Mouse (Mus musculus) cerebellum, adult (tissue): ENCODE measurements around the gene Zfp385a.

Experiments
- ATAC-seq: cut with Nextera tagmentation; 2 replicates; pipeline ENCODE4 v1.9.2; 2017; ENCODE audit warnings: mild to moderate bottlenecking, moderate library complexity, mixed read lengths; ENCODE audit not compliant: insufficient number of reproducible peaks, low FRiP score, low TSS enrichment

Zfp385a gene

DNA sequence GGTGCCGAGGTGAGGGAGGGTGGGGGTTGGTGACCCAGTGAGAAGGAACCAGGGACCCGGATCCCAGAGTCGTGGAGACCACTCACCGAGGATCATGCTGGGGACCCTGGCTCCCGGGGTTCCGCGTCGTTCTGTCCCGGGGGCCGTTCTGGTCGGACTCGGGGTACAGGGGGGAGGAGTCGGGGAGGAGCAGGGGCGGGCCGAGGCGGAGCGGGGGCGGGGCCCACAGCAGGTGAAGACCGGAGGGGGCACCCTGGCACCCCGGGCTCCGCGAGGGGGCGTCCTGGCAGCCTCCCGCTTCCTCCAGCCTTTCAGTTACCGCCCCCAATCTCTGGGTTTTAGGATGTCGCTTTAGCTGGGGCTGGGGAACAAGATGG is at the start of gene Zfp385a:
Gene Zfp385a, minus strand, starts transcription at position 133 of the 377 bp plus-strand sequence.
- no peak for ATAC-seq

DNA sequence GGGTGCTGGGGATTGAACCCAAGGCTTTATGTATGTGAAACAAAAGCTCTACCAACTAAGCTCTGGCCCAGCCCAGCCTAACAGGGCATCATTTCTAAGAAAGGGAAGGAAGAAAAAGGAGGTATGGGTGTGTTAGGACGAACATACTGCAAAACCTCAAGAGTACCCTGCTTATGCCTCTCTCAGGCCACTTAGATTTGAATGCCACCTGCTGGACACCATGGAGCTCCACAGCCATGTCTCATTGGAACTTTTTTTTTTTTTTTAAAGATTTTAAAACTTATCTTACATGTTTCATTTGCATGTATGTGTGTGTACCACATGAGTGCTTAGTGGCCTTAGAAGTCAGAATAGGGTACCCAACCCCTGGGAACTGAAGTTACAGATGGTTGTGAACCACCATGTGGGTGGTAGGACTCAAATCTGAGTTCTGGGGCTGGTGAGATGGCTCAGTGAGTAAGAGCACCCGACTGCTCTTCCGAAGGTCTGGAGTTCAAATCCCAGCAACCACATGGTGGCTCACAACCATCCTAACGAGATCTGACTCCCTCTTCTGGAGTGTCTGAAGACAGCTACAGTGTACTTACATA is 48.8 kb upstream of the Zfp385a start:
- ATAC-seq, result no peak

DNA sequence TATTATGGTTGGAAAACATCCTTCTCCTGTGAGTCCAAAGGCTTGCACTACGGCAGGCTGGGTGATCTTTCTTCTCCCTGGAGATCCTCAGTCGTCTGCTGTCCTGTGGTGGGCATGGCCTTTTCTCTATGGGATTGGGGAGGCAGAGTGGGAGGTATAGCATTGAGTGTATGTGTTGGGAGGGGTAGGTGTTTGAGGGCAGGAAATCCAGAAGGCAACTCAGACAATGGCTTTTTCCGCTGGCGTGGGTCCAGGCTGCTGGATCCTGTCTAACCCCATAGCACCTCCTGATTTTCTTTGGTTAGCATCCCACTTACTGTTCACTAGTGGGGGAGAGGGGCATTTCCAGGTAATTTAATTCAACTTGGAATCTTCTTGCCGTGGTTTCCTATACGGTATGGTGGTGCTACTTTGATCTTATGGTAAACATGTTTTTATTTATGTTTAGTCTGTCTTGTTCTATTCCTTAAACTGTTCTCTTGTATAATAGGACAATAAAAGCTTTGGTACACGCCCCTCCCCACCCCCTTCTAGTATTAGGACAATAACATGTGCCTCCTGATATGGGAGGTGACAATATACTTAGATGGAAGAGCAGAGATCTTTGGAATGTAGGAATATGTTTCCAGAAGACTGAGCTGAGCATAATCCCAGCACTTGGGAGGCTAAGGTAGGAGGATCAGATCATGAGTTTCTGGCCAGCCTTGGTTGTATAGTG is 44.0 kb upstream of the Zfp385a start:
- ATAC-seq, result no peak

DNA sequence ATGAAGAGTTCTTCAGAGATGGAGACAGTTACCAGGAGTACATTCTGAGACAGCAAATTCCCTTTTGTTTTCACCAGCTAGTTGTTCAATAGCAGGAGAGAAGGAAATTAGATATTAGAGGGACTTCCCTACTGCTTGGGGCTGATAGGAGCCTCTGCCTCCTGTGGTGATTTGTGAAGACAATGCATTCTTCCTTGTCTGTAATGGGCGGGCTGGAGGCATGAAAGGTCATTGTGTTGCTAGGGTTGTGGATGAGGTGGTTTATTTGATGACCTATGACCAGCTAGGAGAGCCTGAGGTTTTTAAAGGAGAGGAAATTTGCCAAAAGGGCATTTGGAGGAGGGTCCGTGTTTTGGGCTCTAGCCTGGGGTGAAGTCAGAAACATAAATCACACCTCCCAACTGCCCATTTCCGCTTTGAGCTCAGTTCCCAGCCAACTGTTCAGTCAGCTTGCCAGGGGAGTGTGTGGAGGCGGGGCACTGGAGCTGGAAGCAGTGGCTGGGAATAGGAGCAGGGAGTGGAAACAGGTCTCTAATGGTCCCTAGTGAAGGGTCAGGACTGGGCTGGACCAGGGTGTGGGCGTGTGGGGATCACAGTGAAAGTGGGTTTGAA is 43.0 kb upstream of the Zfp385a start:
- no peak for ATAC-seq

DNA sequence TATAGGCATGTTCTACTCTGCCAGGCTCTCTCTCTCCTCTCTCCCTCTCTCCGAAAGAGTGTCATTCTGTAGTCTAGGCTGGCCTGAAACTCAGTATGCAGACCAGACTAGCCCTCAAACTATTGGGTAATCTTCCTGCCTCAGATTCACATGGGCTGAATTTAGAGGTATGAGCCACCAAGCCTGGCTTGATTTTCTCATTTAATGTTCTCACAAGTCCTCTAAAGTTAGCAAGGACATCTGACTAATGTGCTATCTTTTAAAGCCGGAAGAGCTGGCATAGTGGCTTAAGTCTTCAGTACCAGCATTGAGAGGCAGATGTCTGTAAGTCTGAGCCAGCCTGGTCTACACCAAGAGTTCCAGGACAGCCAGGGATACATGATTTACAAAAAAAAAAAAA is 42.2 kb upstream of the Zfp385a start:
- no peak for ATAC-seq

DNA sequence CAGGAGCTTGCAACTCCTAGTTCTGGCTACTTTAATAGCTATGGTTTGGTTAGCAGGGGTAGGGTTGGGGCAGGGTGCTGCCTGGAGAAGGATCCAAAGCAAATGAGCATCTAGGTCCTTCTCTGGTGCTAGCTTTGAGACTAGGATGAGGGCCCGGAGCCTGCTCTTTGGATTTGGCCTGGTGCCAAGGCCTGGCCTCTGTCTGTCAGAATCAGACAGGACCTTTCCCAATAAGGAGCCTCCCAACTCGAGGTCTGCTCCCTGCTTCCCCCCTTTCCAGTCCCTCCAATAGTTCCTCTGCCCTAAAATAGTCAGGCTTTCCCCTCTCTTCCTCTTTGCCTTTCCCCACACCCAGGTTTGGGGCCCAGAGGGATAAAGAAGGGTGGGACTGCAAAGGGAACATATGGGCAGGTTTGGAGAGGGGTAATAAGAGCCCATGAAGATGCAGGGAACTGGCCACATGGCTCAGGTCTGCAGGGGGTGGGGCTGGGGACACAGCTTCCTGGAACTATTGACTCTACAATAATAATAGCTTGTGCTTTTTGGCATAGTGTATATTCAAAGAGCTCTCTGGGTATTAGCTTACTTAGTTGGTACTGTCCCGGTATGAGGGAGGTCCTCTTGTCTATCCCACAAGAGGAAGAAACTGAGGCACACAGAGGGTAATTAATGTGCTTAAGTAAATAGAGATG is 38.9 kb upstream of the Zfp385a start:
- no peak for ATAC-seq

DNA sequence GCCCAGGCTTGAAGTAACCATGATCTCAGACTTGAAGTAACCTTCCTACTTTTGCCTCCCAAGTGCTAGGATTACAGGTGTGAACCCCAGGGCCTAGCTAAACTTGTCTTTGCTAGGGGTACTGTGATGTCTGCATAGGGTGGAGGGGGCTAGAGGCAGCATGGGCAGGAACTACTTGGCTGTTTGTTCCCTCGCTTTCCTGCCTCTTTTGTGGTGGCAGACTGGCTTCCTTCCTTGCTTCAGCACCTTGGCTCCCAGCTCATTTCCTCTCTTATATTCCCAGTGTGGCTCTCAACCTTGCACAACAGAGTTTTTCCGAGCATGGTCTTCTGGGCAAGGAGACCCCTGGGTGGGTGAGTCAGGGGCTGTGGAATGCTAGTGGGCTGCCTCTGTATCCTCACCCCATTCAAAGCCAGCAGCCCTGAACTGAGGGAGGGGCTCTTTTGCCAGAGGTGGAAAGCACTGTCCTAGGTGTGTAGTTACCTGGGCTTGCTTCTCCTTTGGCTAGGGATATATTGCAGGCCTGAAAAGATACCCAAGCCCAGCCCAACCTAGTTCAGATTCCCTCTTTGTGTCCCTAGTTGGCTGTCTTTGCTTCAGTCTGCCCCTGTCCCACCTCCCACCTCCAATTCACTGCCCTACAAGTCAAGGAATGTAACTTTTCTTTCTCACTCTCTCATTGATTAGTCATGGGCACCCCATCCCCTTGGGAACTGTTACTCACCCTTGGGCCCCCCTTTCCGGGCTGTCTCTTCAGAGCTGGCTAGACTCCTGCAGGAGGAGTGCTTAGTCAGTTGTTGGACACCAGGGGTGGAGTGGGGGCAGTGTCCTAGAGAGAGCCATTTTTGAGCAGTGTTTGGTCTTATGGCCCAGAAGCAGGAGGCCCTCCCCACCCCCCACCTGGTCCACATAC is 38.1 kb upstream of the Zfp385a start:
- ATAC-seq, result no peak

DNA sequence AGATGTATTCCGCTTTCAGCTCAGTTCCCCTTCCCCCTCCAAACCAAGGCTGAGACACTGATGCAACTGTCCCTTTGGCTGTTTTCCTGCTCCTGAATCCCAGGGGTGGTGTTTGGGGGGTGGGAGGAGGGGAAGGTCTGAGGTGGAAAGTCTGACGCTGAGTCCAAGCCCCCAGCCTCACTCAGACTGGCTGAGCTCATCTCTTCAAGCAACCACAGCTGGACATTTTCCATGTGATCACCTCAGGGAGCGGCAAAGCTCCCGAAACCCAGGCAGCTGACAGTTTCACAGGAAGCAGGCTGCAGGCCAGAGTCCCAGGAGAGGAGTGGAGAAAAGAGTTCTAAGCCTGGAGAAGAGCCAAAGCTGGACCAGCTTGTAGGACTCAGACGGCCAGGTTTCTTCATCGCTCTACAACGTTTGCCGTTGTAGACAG is 37.0 kb upstream of the Zfp385a start:
- ATAC-seq, result no peak

DNA sequence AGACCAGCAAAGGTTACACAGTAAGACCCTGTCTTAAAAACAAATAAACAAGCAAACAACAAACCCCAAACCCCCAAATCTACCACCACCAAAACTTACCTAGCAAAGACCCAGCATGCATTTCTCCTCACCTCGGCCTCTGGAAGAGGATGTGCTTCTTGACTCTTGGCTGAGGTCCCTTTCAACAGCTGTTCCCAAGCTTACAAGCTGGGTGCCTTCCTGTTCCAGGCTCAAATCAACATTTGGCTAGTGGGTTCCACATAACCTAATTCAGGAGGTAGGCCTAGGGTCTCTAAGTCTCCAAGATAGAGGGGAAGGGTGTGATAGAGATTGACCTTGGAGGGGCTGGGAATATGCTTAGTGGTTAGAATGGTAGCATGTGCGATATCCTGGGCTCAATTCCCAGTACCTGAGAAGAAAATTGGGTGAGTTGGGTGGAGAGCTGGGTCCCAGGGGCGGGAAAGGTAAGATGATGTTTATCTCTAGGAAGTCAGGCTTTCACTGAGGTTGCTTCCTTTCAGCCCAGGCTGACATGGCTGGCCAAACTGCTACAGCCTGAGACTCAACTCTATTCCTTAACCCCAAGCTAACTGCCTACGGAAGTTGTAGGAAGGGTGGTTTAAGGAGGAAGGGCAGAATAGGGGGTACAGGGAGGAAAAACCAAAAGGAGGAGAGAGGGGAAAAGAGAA is 35.4 kb upstream of the Zfp385a start:
- no peak for ATAC-seq

DNA sequence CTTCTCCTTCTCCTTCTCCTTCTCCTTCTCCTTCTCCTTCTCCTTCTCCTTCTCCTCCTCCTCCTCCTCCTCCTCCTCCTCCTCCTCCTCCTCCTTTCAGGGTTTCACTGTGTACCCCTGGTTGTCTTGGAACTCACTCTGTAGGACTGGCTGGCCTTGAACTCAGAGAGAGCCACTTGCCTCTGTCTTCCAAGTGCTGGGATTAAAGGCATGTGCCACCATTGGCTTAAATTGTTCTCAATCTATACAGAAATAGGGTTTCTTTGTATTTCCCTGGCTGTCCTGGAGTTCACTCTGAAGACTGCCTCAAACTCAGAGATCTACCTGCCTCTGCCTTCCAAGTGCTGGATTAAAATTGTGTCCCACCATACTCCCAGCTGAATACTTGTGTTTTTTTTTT is 32.6 kb upstream of the Zfp385a start:
- no peak for ATAC-seq

DNA sequence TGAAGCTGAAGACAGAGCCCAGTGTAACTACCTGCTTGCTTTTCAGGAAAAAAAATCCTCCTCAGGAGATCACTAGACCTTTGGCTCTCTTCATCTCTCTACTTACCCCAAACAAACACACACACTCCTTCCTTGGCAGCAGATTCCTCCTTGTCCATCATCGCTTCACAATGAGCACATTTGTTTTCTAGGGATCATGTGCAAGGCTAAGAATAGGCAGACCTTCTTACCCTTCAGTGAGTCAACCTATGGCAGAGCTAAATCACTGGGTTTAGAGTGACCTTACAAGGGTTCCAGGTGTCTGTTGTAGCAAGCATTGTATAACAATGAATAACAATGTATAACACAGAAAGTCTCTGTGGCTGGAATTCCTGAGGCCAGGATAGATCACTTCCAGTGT is 31.8 kb upstream of the Zfp385a start:
- ATAC-seq, result no peak

DNA sequence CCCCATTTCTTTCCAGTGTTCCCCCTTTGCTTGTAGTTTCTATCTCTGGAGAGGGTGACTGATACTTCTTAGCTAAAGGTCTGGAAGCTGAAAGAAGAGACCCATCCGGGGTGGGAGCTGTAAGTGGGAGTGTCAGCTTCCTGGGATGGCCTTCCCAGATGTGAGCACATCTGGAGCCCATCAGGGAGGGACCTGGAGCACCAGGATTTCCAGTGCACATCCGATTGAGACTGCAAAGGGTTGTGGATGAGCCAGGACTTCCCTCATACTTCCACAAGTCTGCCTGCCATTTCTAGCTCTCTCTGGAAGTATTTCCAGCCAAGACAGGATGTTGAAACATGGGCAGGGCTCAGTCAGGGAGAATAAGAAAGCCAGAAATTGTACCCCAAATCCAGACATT is 31.3 kb upstream of the Zfp385a start:
- no peak for ATAC-seq

DNA sequence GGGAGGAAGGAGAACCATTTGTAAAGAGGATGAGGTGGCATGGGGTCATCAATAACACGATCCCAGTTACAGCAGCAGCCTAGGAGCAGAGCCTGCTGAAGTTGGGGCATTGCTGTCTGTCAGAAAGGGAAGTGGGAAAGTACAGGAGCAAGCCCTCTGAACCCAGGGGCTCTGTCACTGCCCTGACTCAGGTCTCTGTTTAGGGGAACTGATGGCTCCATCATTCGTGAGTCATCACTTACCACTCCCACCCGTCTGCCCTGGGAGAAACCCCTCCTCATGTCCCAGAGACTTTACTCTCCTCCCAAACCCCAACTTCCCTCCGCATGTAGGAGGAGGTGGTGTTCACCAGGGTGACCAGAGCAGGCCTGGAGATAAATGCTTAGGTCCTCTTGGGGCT is 30.6 kb upstream of the Zfp385a start:
- no peak for ATAC-seq

DNA sequence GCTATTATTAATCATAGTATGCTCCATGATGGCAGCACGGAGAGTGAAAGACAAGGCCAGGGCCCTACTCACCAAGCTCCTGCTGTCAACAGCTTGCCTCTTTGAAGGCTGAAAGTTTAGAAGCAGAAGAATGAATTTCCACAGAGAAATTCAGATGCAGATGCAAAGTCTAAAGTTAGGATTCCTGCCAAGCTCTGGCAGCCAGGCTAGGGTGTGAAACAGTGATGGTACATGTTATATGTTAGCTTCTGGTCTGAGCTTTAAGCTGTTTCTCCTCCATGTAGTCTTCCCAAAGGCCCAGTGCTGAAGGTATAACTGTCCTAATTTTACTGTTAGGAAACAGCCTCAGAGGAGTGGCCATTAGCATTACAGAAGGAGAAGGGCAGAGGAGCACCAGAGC is 29.2 kb upstream of the Zfp385a start:
- no peak for ATAC-seq

DNA sequence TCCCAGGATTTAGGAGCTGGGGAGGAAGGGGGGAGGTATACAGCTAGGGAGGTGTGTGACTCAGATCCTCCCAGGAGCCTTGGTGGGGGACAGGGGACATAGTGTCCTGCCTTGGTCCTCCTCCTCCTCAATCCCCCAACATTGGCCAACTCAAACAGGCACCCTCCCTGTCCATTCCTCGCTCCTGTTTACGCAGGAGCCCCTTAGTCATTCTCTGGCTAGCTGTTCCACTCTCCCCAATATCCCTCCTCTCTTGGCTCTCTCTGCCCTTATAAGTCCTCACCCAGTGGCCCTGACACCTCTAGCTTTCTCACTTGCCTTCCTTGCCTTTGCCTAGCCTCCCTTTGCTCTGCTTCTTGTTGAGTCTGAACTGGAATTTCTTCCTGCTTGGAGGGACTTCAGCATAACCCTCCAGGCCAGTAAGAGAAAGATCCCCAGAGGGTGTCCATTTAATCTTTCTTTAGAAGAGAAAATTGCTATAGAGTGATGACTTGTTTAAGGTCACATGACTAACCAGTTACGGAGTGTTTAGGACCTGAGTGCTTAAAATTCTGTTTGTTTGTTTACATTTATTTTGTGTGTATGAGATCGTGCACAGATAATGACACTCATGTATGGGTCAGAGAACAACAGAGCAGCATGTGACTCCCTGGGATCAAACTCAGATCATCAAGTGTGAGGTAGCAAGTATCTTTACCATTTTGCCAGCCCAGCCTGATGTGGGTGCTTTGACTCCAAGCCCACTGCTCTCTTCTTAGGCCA is 28.5 kb upstream of the Zfp385a start:
- no peak for ATAC-seq

DNA sequence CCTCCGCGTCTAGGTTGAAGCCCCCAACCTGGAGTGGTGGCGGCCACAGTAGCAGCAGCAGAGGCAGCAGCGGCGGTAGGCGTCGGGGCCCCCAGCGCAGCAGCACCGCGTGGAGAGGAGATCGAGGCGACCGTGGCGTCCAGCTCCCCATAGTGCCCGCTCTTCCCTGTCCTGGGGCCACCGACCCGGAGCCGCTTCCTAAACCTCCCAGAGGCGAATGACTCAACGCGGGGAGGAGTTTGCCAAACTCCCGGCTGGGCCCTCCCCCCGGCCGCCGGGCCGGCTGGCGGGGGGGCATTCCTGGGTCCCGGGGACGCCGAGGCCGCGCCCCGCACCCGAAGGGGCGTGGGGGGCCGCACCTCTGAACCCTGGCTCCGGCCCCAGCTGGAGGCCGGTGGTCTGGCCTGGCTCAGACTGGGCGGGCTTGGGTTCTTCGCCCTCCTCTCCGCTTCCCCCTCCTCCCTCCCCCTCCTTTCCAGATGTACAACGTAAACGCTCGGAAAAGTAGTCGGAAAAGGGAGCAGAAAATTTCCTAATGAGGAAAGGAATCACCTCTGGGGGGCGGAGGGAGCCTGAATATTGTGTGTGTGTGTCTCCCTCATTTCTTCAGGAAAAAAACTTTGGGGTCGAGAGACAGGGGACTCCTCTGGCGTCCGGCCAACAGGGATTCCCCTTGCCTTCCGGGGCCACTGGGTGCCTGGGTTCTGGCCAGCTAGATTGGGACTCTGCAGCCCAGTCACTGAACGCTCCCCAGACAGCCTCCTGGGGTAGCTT is 26.7 kb upstream of the Zfp385a start, which contains the start of gene Itga5:
Gene Itga5, minus strand, starts transcription at position 388 of the 774 bp plus-strand sequence.
- no peak for ATAC-seq

DNA sequence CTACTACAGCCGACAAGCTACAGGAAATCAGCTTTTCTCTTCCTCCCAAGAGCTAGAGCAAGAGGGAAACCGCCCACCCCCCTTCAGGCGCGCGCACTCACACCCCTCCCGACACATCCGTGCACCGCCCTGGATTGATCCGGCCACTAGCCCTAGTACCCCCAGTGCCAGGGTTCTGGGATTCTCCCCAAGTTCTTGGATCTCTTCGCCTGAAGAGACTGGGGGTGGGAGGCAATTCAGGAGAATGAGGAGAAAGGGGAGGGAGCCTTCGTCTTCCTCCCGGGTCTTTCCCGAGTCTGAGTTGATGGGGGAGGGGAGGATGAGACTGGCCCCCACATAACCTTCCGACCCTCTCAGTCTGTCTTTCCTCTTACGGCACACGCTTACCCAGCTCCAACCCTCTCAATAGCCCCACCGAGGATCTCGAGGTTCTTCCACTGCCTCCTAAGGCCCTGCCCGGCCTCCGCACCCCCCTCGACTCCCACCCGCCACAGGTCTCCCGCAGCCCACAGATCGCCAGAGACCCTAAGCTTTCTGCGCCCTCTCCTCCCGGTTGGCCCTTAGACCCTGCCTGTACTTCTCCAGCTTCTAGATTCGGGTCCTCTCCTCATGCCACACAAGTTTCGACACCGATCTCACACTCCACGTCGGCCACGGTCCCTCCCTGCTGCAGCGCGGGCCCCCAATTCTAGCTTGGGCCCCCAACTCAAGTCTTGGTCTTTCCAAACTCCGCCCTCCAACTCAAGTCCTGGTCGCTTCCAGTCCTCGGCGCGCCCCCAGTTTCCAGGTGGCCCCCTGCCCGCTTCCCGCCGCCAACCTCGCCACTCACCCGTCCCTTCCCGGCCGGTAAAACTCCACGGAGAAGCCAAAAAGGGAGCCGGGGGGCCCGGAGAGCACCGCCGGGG is 25.8 kb upstream of the Zfp385a start:
- no peak for ATAC-seq
